Mouse (Mus musculus) natural killer cell, adult 2 months (primary cell): ENCODE results near the gene Sf3b2.

ENCODE experiments used
- DNase-seq, 2 experiments: peaks; one replicate each; pipeline ENCODE4 v3.0.0; 2022; ENCODE audit warnings: low spot score in 2 of 2

The Sf3b2 gene

GRCm38 (mm10) chr19:5294972-5295735 lies at the start of gene Sf3b2:
Gene Sf3b2 (minus strand): TSS chr19:5295455.
- peak; percentile 97 for DNase-seq

- DNase-seq: no peak
Measured at GRCm38 (mm10) chr19:5341360-5341759, 46.1 kb upstream of the Sf3b2 start.

- DNase-seq: peak; percentile 60 to 69
Measured at GRCm38 (mm10) chr19:5337975-5338374, 42.7 kb upstream of the Sf3b2 start.

- DNase-seq: no peak
Measured at GRCm38 (mm10) chr19:5335441-5335840, 40.2 kb upstream of the Sf3b2 start, which contains the start of gene Catsper1. Gene Catsper1 (plus strand): TSS chr19:5335741.

GRCm38 (mm10) chr19:5334741-5335140 lies 39.5 kb upstream of the Sf3b2 start:
- no peak for DNase-seq

- no peak for DNase-seq
Measured at GRCm38 (mm10) chr19:5327970-5328369, 32.7 kb upstream of the Sf3b2 start.

GRCm38 (mm10) chr19:5323801-5324200 lies 28.5 kb upstream of the Sf3b2 start:
- DNase-seq: peak; percentile 20 to 34

- no peak for DNase-seq
Measured at GRCm38 (mm10) chr19:5313189-5313588, 17.9 kb upstream of the Sf3b2 start.

GRCm38 (mm10) chr19:5309025-5309424 lies 13.8 kb upstream of the Sf3b2 start:
- DNase-seq: no peak

GRCm38 (mm10) chr19:5306968-5307734 lies 11.9 kb upstream of the Sf3b2 start:
- DNase-seq: no peak

GRCm38 (mm10) chr19:5306279-5306678 lies 11.0 kb upstream of the Sf3b2 start:
- DNase-seq: no peak

GRCm38 (mm10) chr19:5302455-5302854 lies 7.2 kb upstream of the Sf3b2 start:
- peak; percentile 59 to 76 for DNase-seq

- DNase-seq: no peak
Measured at GRCm38 (mm10) chr19:5300588-5300987, 5.3 kb upstream of the Sf3b2 start.

GRCm38 (mm10) chr19:5297903-5298800 lies 2.9 kb upstream of the Sf3b2 start, which contains the start of gene Gal3st3:
Gene Gal3st3 (plus strand): TSS chr19:5298331.
- DNase-seq: no peak

- no peak for DNase-seq
Measured at GRCm38 (mm10) chr19:5296630-5297029, 1.4 kb upstream of the Sf3b2 start.

- no peak for DNase-seq
Measured at GRCm38 (mm10) chr19:5295736-5296075, 451 bp upstream of the Sf3b2 start.

GRCm38 (mm10) chr19:5278381-5278780 lies 16.9 kb downstream of the Sf3b2 start:
- no peak for DNase-seq

GRCm38 (mm10) chr19:5277140-5277539 lies 18.1 kb downstream of the Sf3b2 start:
- no peak for DNase-seq

- DNase-seq: no peak
Measured at GRCm38 (mm10) chr19:5276531-5276930, 18.7 kb downstream of the Sf3b2 start.

- DNase-seq: no peak
Measured at GRCm38 (mm10) chr19:5275736-5276135, 19.5 kb downstream of the Sf3b2 start.

GRCm38 (mm10) chr19:5274641-5275040 lies 20.6 kb downstream of the Sf3b2 start:
- no peak for DNase-seq

GRCm38 (mm10) chr19:5273916-5274315 lies 21.3 kb downstream of the Sf3b2 start:
- DNase-seq: no peak
